Mouse (Mus musculus) testis, adult 2 months (tissue): ENCODE results near the gene Nme4. TPM values are rescaled to one million over a fixed set of nuclear protein-coding genes. Genes with fewer than 3 reads are reported as not detected.
A peak's percentile ranks its signal among the peaks of the same experiment; 100 is the strongest.

Source experiments
- H3K27ac ChIP-seq: fragments of 200-500 bp; 2 replicates; pipeline ENCODE4 v1.5.1; 2012; ENCODE audit warnings: low read depth, low read length; ENCODE audit not compliant: control insufficient read depth, insufficient read depth
- H3K27me3 ChIP-seq: fragments of 200-500 bp; 2 replicates; pipeline ENCODE4 v1.6.1; 2012; ENCODE audit warnings: mild to moderate bottlenecking, low read length, moderate library complexity; ENCODE audit not compliant: control insufficient read depth, insufficient read depth
- H3K36me3 ChIP-seq: fragments of 200-500 bp; 2 replicates; pipeline ENCODE4 v1.6.1; 2012; ENCODE audit warnings: mild to moderate bottlenecking, low read length; ENCODE audit not compliant: control insufficient read depth, insufficient read depth
- H3K4me1 ChIP-seq: fragments of 200-500 bp; 2 replicates; pipeline ENCODE4 v1.6.1; 2012; ENCODE audit warnings: low read length; ENCODE audit not compliant: control insufficient read depth, insufficient read depth
- H3K4me3 ChIP-seq: fragments of 200-500 bp; 2 replicates; pipeline ENCODE4 v1.5.1; 2012; ENCODE audit warnings: low read depth, mild to moderate bottlenecking, low read length, moderate library complexity, mixed read lengths; ENCODE audit not compliant: control insufficient read depth
- CTCF ChIP-seq: fragments of 200-500 bp; IDR thresholded peaks from 2 replicates; pipeline ENCODE4 v1.5.1; 2012; ENCODE audit warnings: low read depth, mild to moderate bottlenecking, inconsistent platforms, low read length, moderate library complexity; ENCODE audit not compliant: control insufficient read depth, insufficient read depth, insufficient replicate concordance
- POLR2A ChIP-seq: fragments of 200-500 bp; IDR thresholded peaks from 2 replicates; pipeline ENCODE4 v1.6.1; 2012; ENCODE audit warnings: low read depth, mild to moderate bottlenecking, inconsistent platforms, low read length, moderate library complexity; ENCODE audit not compliant: control insufficient read depth
- polyA plus RNA-seq: library from polyadenylated mRNA; depleted of rRNA; stranded (reverse); fragments of >200 nt; gene quantifications from 2 replicates; pipeline ENCODE4 v1.2.3, GENCODE M21; 2012; rRNA removed

Gene Nme4
- polyA plus RNA-seq, 1 experiment: 5.4 TPM

DNA sequence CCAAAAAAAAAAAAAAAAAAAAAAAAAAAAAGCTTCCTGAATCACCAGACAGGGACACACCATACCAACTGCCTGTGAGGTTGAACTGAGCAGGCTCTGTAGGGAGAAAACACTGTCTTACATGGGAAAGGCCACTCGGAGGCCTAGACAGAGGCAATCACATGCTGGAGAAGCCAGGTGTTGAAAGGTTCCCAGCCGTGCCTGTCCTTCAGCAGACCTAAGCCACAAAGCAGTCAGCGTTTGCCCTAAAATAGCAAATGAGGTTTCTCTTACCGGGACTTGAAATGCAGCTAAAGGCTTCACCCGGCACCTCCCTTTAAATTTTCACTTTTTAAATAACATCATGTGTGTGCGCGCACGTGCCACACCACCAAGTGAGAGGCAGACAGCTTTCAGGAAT lies 47.3 kb downstream of the Nme4 start:
- Histone ChIP-seq H3K4me3 (no peak overlapping the region), H3K27ac (no peak overlapping the region), H3K36me3 (no peaks in the 10 kb centered on the region), H3K27me3 (no peaks in the 10 kb centered on the region), H3K4me1 (no peaks in the 10 kb centered on the region)
- TF ChIP-seq POLR2A: no peak
- TF ChIP-seq CTCF: no peak

DNA sequence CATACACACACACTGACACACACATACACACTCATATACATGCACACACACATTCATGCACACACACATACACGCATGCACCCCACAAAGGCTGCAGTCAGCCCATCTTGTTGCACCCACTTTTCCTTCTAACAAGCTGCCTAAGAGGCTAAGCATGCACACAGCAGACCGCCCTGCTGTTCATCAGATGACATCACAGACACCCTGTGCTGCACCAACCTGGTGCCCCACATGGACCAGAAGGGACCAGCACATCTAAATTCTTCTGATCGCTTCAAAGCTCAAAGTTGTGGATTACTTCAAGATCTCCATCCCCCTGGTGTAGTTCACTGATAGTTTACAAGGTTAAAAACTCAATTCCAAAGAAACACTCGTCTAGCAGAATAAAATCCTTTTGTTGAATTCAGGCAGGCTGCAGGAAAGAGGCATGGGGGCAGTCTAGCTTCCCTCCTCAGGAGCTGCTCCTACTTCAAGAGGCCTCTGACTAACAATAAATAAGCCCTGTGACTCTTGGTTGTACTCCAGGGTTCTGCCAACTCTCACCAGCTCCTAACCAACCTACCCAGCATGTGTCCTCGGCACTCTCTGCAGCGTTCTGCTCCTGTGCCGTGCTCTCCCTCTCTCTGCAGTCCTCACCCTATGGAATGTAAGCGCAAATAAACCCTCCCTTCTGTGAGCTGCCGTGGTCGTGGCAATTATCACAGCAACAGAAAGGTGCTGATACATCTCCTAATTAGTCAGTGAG lies 49.0 kb downstream of the Nme4 start:
- Histone ChIP-seq H3K27me3 (no peaks in the 10 kb centered on the region), H3K4me3 (no peak overlapping the region), H3K27ac (no peak overlapping the region), H3K4me1 (no peaks in the 10 kb centered on the region), H3K36me3 (no peaks in the 10 kb centered on the region)
- TF ChIP-seq CTCF (no peak), POLR2A (no peak)

DNA sequence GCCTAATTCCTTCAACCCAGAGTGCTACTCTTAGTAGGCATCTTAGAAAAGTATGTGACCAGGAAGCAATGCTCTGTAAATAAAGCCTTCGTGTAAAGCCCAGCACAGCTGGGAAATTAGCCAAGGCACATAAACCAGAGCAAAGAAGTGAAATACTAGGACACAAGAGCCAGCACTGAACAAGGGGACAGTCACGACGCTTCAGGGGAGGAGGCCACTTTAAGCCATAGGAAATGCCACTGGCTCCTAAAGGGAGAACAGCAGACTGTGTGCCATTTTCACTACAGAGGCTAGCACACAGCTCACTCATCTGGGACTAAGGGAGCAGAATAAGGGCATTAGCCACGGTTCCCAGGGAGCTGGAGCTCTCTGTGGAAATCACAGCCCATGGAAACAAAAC lies 50.1 kb downstream of the Nme4 start:
- H3K27ac ChIP-seq: no peak overlapping the region
- H3K27me3 ChIP-seq: no peaks in the 10 kb centered on the region

DNA sequence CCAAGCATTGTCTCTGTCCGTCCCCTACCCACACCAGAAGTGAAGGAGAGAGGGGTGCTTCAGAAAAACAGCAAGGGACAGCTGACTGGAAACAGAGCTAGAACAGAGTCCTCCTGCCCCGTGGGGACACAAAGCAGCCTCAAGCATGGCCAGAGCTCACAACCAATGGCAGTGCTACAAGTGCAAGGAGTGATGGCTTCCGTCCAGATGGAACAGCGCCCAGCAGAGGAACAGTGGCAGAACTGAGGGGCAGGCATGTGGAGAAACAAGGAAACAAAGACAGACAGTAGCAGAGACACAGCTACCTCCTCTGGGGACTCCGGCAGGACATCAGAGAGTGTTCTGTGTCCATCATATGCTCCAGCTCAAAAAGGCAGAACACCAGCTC lies 52.2 kb downstream of the Nme4 start:
- no peaks in the 10 kb centered on the region for H3K27me3 ChIP-seq
- TF ChIP-seq CTCF (no peak), POLR2A (no peak)
- no peak overlapping the region for H3K4me3 ChIP-seq
- peak overlapping the region; percentile 10; the same call in 1 of the 2 replicates for H3K27ac ChIP-seq
- no peaks in the 10 kb centered on the region for H3K4me1 ChIP-seq
- H3K36me3 ChIP-seq: no peaks in the 10 kb centered on the region

More for the DNA sequence above, 50.1 kb downstream of the Nme4 start:
- Histone ChIP-seq H3K4me3 (no peak overlapping the region), H3K36me3 (no peaks in the 10 kb centered on the region), H3K4me1 (no peaks in the 10 kb centered on the region)
- TF ChIP-seq CTCF (no peak), POLR2A (no peak)

DNA sequence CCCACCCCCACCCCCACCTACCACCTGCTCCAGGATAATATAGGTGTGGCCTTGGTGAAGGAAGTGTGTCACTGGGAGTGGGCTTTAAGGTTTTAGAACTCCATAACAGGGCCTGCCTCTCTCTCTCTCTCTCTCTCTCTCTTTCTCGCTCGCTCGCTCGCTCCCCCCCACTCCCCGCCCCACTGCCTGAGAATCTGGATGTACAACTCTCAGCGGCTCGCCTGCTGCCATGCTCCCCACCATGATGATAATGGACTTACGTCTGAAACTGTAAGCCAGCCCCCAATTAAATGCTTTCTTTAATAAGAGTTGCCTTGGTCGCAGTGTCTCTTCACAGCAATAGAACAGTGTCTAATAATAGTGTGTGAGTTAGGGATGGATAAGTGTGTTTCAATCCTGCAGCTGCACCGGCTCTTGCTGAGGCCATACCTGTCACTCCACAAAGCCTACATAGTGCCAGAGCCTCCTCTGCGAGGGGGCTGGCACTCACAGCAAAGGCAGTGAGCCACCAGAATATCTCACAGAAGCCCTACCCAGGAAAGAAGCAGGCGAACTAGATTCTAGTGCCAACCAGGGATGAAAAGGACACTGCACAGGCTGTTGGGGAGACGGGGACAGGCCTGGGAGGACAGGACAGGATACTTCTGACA lies 52.7 kb downstream of the Nme4 start:
- TF ChIP-seq CTCF: no peak
- no peak for TF ChIP-seq POLR2A
- no peaks in the 10 kb centered on the region for H3K27me3 ChIP-seq
- H3K27ac ChIP-seq: peak overlapping the region; percentile 10; the same call in 1 of the 2 replicates

More for the DNA sequence above, 52.7 kb downstream of the Nme4 start:
- no peaks in the 10 kb centered on the region for H3K36me3 ChIP-seq
- H3K4me3 ChIP-seq: no peak overlapping the region
- no peaks in the 10 kb centered on the region for H3K4me1 ChIP-seq

Other genes with a start within 250 kb of the Nme4 start
- gene Wdr90, start 234.1 kb downstream of the Nme4 start, polyA plus RNA-seq: 49.9 and 54.9 TPM in 2 replicates
- gene Mcrip2, start 226.8 kb downstream of the Nme4 start, polyA plus RNA-seq: 28.2 and 28.8 TPM in 2 replicates
- 49.8 and 56.2 TPM in 2 replicates for gene Mettl26, start 220.5 kb downstream of the Nme4 start, polyA plus RNA-seq
- gene Wfikkn1, start 214.7 kb downstream of the Nme4 start, polyA plus RNA-seq: 0.96 and 0.98 TPM in 2 replicates
- 30.2 and 31.9 TPM in 2 replicates for gene Rab40c, start 175.9 kb downstream of the Nme4 start, polyA plus RNA-seq
- 21.4 and 24.4 TPM in 2 replicates for gene Pigq, start 150.7 kb downstream of the Nme4 start, polyA plus RNA-seq
- gene Nhlrc4, start 150.6 kb downstream of the Nme4 start, polyA plus RNA-seq: 0.40 and 0.69 TPM in 2 replicates
- gene A930017K11Rik, start 143.0 kb downstream of the Nme4 start, polyA plus RNA-seq: 0.10 and 0.20 TPM in 2 replicates
- 20.1 and 22.1 TPM in 2 replicates for gene Capn15, start 109.8 kb downstream of the Nme4 start, polyA plus RNA-seq
- gene Rab11fip3, start 26.0 kb downstream of the Nme4 start, polyA plus RNA-seq: 35.2 and 37.5 TPM in 2 replicates
- 9.8 and 12.0 TPM in 2 replicates for gene Decr2, start 5.3 kb downstream of the Nme4 start, polyA plus RNA-seq
- 361 and 374 TPM in 2 replicates for gene Tmem8, start 17.7 kb upstream of the Nme4 start, polyA plus RNA-seq
- gene Mrpl28, start 27.9 kb upstream of the Nme4 start, polyA plus RNA-seq: 30.4 and 36.5 TPM in 2 replicates
- 14.4 and 15.0 TPM in 2 replicates for gene Axin1, start 43.1 kb upstream of the Nme4 start, polyA plus RNA-seq
- not detected in 2 replicates for gene Pdia2, start 103.5 kb upstream of the Nme4 start, polyA plus RNA-seq
- 12.9 and 16.0 TPM in 2 replicates for gene Rgs11, start 107.3 kb upstream of the Nme4 start, polyA plus RNA-seq
- gene Arhgdig, start 112.2 kb upstream of the Nme4 start, polyA plus RNA-seq: 5.0 and 6.4 TPM in 2 replicates
- gene Fam234a, start 148.6 kb upstream of the Nme4 start, polyA plus RNA-seq: 73.8 and 74.9 TPM in 2 replicates
- gene Luc7l, start 157.3 kb upstream of the Nme4 start, polyA plus RNA-seq: 15.0 and 16.3 TPM in 2 replicates